Mouse (Mus musculus) embryo, embryonic 9.5 days (tissue): ENCODE results near the gene Gm26938.

Source experiments
- DNase-seq: peaks from one replicate; pipeline ENCODE4 v3.0.0-alpha.2; 2017; ENCODE audit errors: extremely low spot score

Gm26938 gene

GRCm38 (mm10) chr5:139793338-139794089, 32.7 kb downstream of the Gm26938 start:
- DNase-seq = no peak

DNA sequence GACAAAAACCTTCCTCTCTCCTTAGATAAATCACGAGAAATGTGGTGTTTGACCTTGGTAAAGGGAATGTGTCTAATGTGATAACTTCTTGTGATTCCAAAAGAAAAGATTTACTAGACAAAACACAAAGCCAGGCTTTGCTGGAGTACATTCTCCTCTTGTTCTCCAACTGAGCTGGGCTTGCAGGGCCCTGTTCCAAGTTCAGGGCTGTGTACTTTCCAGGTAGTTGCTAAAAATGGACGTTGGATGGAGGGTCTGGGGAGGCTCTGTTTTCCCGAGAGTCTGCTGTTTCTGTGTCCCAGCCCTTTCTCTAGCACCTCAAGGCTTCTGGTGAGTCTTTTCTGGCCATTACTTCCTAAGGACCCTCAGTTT, 33.3 kb downstream of the Gm26938 start:
- no peak for DNase-seq

DNA sequence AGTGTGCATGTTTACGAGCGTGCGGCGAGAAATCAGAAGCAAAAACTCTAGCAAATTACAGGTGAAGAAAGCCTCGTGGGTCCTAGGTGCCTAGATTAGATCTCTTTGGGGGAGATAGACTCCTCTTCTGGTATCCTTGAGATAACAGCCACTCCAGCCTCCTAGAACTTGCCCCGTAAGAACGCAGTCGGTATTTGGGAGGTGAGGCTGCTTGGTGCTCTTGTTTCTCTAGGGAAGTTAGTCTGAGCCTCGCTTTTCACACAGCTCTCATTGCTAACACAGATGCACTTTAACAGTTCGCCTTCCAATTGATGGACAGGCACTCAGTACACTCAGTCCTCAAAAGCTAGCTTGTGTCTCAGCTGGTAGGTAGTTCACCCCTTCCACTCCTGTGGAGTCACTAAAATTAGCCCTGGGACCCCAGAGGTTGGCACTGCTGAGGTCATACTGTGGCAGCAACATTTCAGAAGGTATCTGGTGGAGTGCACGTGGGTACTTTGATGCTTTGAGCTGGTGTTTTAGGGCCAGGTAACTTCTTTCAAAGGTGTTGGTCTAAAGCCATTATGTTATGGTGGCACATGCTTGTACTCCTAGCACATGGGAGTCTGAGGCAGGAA, 33.9 kb downstream of the Gm26938 start:
- DNase-seq = no peak

DNA sequence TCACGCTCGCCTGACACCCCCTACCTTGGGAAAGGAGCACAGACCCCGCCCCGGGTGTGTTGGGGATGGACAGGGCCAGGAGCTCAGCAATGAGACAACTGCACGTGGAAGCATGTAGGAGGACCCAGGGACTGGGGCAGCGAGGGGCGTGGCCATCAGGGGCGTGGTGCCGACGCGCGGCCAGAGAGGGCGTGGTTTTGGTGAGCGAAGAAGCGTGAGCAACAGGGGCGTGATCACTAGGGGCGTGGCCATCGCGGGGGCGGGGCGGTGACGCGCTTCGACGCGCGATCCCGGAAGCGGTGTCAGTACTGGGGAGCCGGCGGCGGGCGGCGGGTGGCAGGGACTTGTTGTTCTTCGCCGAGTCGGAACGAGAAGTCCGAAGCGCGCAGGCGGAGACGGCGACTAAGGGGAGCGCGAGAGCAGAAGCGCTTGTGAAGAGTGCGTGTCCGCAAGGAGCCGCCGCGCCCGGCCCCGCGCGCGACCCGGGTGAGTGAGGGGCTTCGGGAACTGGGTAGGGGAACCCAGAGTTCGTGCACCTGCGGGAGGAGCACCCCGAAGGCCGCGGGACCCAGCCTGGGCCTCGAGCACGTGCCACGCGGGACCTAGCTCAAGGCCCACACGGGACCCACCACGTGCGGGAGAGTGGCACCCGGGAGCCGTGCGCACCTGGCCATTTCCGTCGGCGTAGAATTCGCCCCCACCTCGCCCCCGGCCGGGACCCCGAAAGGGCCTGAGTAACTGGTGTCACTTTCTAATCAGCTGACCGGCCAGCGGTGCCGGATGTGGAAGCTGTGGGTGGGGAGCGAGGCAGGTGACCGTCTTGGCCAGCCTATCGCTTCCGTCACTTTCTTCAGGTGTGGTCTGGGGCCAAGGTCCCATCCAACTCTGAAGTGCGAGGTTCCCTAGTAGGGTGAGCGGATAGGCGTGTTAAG, 34.7 kb downstream of the Gm26938 start, which contains the start of gene Mafk:
Mafk (plus strand) TSS at position 287 of the 932 bp plus-strand sequence.
- DNase-seq = peak; percentile 99

DNA sequence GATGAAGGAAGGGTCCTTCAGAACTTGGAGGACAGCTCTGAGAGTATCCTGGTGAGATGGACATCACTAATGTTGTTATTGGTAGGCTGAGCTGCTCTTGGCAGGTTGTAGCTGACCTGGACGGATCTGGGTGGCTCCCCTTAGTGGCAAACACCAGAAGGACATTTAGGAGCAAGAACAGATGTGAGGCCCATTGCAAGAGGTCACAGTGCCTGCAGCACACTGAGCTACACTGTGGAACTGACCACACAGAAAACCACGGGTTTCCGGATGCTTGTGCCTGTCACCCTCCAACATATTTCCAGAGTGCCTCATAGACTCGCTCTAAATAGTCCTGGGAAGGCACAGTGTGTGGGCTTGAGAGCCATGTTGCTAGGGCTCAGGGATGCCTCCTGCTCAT, 36.7 kb downstream of the Gm26938 start:
- DNase-seq = no peak

GRCm38 (mm10) chr5:139781406-139781805, 44.8 kb downstream of the Gm26938 start:
- DNase-seq = no peak

DNA sequence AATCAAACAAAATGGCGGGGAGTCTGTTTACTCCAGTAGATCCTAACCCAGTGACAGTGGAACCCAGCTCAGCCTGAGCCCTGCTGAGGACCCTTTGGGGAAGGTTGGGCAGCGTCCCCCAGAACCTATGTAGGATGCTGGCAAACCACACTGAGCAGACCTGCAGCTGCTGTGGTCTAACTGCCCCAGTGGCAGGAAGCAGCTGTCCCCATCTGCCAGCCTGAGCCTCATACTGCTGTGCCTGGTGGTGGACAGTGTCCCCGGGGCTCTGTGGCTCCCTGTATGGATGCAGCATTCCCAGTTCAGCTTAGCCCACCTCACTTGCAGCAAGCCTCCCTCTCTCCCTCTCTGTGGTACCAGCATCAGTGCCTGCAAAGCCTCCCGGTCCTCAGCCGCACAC, 49.2 kb downstream of the Gm26938 start:
- DNase-seq = no peak

DNA sequence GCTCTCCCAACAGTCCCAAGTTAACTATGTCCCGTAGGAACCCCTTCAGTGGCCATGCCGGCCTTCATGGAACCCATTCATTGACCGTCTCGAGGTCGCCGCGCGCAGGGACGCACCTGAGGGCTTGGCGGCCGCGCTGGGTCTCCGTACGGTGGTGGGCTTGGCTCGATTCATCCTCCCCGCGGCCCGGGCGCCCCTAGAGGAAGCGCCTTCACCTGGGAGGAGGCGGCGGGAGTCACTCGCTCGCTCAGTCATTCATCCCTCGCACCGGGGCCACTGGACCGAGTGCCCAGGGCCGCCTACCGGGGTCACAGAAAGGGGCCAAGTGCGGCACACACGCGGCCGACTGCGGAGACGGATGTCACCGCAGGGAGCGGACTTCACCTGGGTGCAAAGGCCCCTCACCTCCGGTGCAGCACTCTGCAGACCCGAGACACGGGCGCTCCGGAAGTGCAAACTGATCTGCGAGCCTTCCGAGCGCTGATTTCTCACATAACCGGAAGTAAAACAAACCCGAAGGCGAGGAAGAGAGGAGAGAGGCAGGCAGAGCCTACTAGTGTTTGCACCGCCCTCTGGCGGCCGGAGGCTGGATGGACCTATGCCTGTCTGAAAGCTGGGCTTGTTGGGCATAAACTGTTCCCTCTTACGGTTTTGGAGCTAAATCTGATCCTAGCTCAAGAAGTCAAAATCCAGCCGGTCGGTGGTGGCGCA, 50.8 kb downstream of the Gm26938 start, which contains the start of gene Ints1:
Ints1 (minus strand) TSS at position 459 of the 711 bp plus-strand sequence.
- peak; percentile 95 for DNase-seq

DNA sequence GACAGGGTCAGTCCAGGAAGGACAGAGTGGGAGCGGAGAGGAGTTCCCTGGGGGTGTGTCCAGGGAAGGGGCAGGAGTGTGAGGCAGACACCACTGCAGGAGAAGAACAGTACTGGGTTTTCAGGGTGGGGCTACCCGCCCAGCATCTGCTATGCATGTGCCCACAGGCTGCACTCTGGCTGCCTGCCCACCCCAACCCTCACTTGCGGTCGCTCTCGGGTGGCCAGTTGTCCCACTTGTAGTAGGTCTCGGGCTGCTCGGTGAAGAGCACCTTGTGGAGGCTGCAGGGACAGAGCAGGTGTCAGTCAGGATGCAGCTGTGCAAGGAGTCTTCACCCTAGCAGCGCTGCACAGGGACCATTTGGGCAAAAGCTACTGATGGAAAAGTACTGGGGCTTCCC, 58.0 kb downstream of the Gm26938 start:
- no peak for DNase-seq

- peak; percentile 32 for DNase-seq
Observed at GRCm38 (mm10) chr5:139764296-139764695, 61.9 kb downstream of the Gm26938 start.

- DNase-seq = no peak
Observed at GRCm38 (mm10) chr5:139758096-139758495, 68.1 kb downstream of the Gm26938 start.
